Mouse (Mus musculus): ENCODE measurements around the gene Sergef.

The Sergef gene

GRCm38 (mm10) chr7:46400346-46400745 lies 239.3 kb downstream of the Sergef start:
- DNase-seq = peak; percentile 54

- peak; percentile 64 for DNase-seq
Observed at GRCm38 (mm10) chr7:46399676-46400075, 239.9 kb downstream of the Sergef start.

- peak; percentile 47 for DNase-seq
Observed at GRCm38 (mm10) chr7:46398612-46399011, 241.0 kb downstream of the Sergef start.

GRCm38 (mm10) chr7:46397732-46398333 lies 241.8 kb downstream of the Sergef start:
- DNase-seq = peak; percentile 71

- DNase-seq = peak; percentile 79
Observed at GRCm38 (mm10) chr7:46396928-46397731, 242.5 kb downstream of the Sergef start.

- peak; percentile 89 for DNase-seq
Observed at GRCm38 (mm10) chr7:46396231-46396927, 243.2 kb downstream of the Sergef start, which contains the start of gene Kcnc1. Gene Kcnc1, plus strand, starts transcription at chr7:46396497.

GRCm38 (mm10) chr7:46395571-46395970 lies 244.0 kb downstream of the Sergef start:
- peak; percentile 39 for DNase-seq

GRCm38 (mm10) chr7:46394933-46395332 lies 244.7 kb downstream of the Sergef start:
- peak; percentile 52 for DNase-seq

- DNase-seq = peak; percentile 57
Observed at GRCm38 (mm10) chr7:46393718-46394511, 245.7 kb downstream of the Sergef start.
